11 mouse cellular contexts compared by ENCODE assay signal in genomic region chr1:91151509-91151908, GRCm38 (mm10). TPM values are rescaled to one million over a fixed set of nuclear protein-coding genes. Genes with fewer than 3 reads are reported as not detected.
"Had no signal": no experiment of that assay in that cellular context is flagged by ENCODE, and none has a peak within 500 bp of the region (broad histone marks: within the 10 kb centered on the region; RNA-seq: fewer than 3 reads in every experiment).

No protein-coding gene starts in this region.

- DNase-seq: lung, adult 18-20 months; lung, embryonic 14.5 days; lung, postnatal 10 days; lung, postnatal 4 days; midbrain, embryonic 14.5 days; right cerebral cortex, postnatal 14 days; thymus, adult 2 months; thymus, postnatal 25 days; thymus, postnatal 4 days had no signal

- ATAC-seq: midbrain, embryonic 16.5 days had no signal

RNA-seq across cellular contexts. Expression of gene Rbm44, which starts 6.6 kb away (rescaled TPM):
- polyA plus RNA-seq: myocyte had no signal
